Mouse (Mus musculus): Measurements from ENCODE around the gene Acsl5. TPM values are rescaled to one million over a fixed set of nuclear protein-coding genes. Genes with fewer than 3 reads are reported as not detected.

Gene Acsl5
- polyA plus RNA-seq, 1 experiment from 2014 or later, result 19.8 TPM

- Histone ChIP-seq H3K4me3 (ENCODE audit: low read depth, low read length) (no peak overlapping the region), H3K4me1 (ENCODE audit: control insufficient read depth, insufficient read depth, low read length) (no peaks in the 10 kb centered on the region), H3K27ac (replicated peaks; ENCODE audit: low read depth, low read length) (no peak overlapping the region), H3K27me3 (ENCODE audit: control insufficient read depth, insufficient read depth, low read length) (no peaks in the 10 kb centered on the region), H3K9me3 (ENCODE audit: control insufficient read depth, low read length) (no peaks in the 10 kb centered on the region), H3K4me2 (ENCODE audit: low read depth, severe bottlenecking) (no peak overlapping the region), H3K36me3 (ENCODE audit: control insufficient read depth, insufficient read depth, low read length) (no peaks in the 10 kb centered on the region; the same call in 1 of the 2 replicates), H3K9ac (ENCODE audit: low read length) (no peak overlapping the region)
- DNase-seq (ENCODE audit: low spot score) (no peak), ATAC-seq (ENCODE audit: insufficient number of reproducible peaks, low FRiP score, low TSS enrichment, low read depth) (no peak)
- 90% methylated on average over 4 of the region's 4 CpGs for WGBS
Observed at GRCm38 (mm10) chr19:55284093-55284492, 32.4 kb downstream of the Acsl5 start.

- WGBS, result 86% methylated on average over 4 of the region's 4 CpGs
- H3K9ac ChIP-seq (ENCODE audit: low read length), result no peak overlapping the region
- no peak overlapping the region for H3K4me3 ChIP-seq (ENCODE audit: low read depth, low read length)
- ATAC-seq (ENCODE audit: insufficient number of reproducible peaks, low FRiP score, low TSS enrichment, low read depth), result no peak
- H3K4me2 ChIP-seq (ENCODE audit: low read depth, severe bottlenecking), result no peak overlapping the region
- no peaks in the 10 kb centered on the region for H3K4me1 ChIP-seq (ENCODE audit: control insufficient read depth, insufficient read depth, low read length)
- H3K36me3 ChIP-seq (ENCODE audit: control insufficient read depth, insufficient read depth, low read length), result no peaks in the 10 kb centered on the region; the same call in 1 of the 2 replicates
- no peak overlapping the region for H3K27ac ChIP-seq (replicated peaks; ENCODE audit: low read depth, low read length)
- H3K27me3 ChIP-seq (ENCODE audit: control insufficient read depth, insufficient read depth, low read length), result no peaks in the 10 kb centered on the region
- H3K9me3 ChIP-seq (ENCODE audit: control insufficient read depth, low read length), result no peaks in the 10 kb centered on the region
- DNase-seq (ENCODE audit: low spot score), result no peak
Observed at GRCm38 (mm10) chr19:55286034-55286433, 34.3 kb downstream of the Acsl5 start.

GRCm38 (mm10) chr19:55288974-55289373 is 37.2 kb downstream of the Acsl5 start:
- no peaks in the 10 kb centered on the region for H3K27me3 ChIP-seq (ENCODE audit: control insufficient read depth, insufficient read depth, low read length)
- no peak overlapping the region for H3K27ac ChIP-seq (replicated peaks; ENCODE audit: low read depth, low read length)
- no peak for DNase-seq (ENCODE audit: low spot score)
- H3K36me3 ChIP-seq (ENCODE audit: control insufficient read depth, insufficient read depth, low read length), result no peaks in the 10 kb centered on the region
- no peak for ATAC-seq (ENCODE audit: insufficient number of reproducible peaks, low FRiP score, low TSS enrichment, low read depth)
- no peak overlapping the region for H3K4me2 ChIP-seq (ENCODE audit: low read depth, severe bottlenecking)
- no peaks in the 10 kb centered on the region for H3K4me1 ChIP-seq (ENCODE audit: control insufficient read depth, insufficient read depth, low read length)
- no peak overlapping the region for H3K9ac ChIP-seq (ENCODE audit: low read length)
- H3K4me3 ChIP-seq (ENCODE audit: low read depth, low read length), result no peak overlapping the region
- no peaks in the 10 kb centered on the region for H3K9me3 ChIP-seq (ENCODE audit: control insufficient read depth, low read length)

- H3K36me3 ChIP-seq (ENCODE audit: control insufficient read depth, insufficient read depth, low read length), result peaks cover 4% of the 10 kb centered on the region; the same call in 1 of the 2 replicates
- 92% methylated on average over 2 of the region's 2 CpGs for WGBS
Observed at GRCm38 (mm10) chr19:55290621-55291270, 39.0 kb downstream of the Acsl5 start.

GRCm38 (mm10) chr19:55292210-55292850 is 40.6 kb downstream of the Acsl5 start:
- Histone ChIP-seq H3K4me3 (ENCODE audit: low read depth, low read length) (no peak overlapping the region), H3K27ac (replicated peaks; ENCODE audit: low read depth, low read length) (no peak overlapping the region), H3K9ac (ENCODE audit: low read length) (no peak overlapping the region), H3K27me3 (ENCODE audit: control insufficient read depth, insufficient read depth, low read length) (no peaks in the 10 kb centered on the region), H3K9me3 (ENCODE audit: control insufficient read depth, low read length) (no peaks in the 10 kb centered on the region), H3K36me3 (ENCODE audit: control insufficient read depth, insufficient read depth, low read length) (peaks cover 9% of the 10 kb centered on the region; the same call in 1 of the 2 replicates), H3K4me1 (ENCODE audit: control insufficient read depth, insufficient read depth, low read length) (no peaks in the 10 kb centered on the region), H3K4me2 (ENCODE audit: low read depth, severe bottlenecking) (no peak overlapping the region)
- DNase-seq (ENCODE audit: low spot score) (no peak), ATAC-seq (ENCODE audit: insufficient number of reproducible peaks, low FRiP score, low TSS enrichment, low read depth) (no peak)
- WGBS, result 87% methylated on average over 2 of the region's 2 CpGs

More at GRCm38 (mm10) chr19:55290621-55291270, 39.0 kb downstream of the Acsl5 start:
- no peak for ATAC-seq (ENCODE audit: insufficient number of reproducible peaks, low FRiP score, low TSS enrichment, low read depth)
- Histone ChIP-seq H3K27me3 (ENCODE audit: control insufficient read depth, insufficient read depth, low read length) (no peaks in the 10 kb centered on the region), H3K9me3 (ENCODE audit: control insufficient read depth, low read length) (no peaks in the 10 kb centered on the region), H3K4me2 (ENCODE audit: low read depth, severe bottlenecking) (no peak overlapping the region), H3K9ac (ENCODE audit: low read length) (no peak overlapping the region), H3K4me1 (ENCODE audit: control insufficient read depth, insufficient read depth, low read length) (no peaks in the 10 kb centered on the region), H3K4me3 (ENCODE audit: low read depth, low read length) (no peak overlapping the region), H3K27ac (replicated peaks; ENCODE audit: low read depth, low read length) (no peak overlapping the region)
- DNase-seq (ENCODE audit: low spot score), result no peak

- H3K9me3 ChIP-seq (ENCODE audit: control insufficient read depth, low read length), result no peaks in the 10 kb centered on the region
- WGBS, result 33% methylated on average over 4 of the region's 4 CpGs
- no peak overlapping the region for H3K9ac ChIP-seq (ENCODE audit: low read length)
- H3K27me3 ChIP-seq (ENCODE audit: control insufficient read depth, insufficient read depth, low read length), result no peaks in the 10 kb centered on the region
- no peak overlapping the region for H3K4me3 ChIP-seq (ENCODE audit: low read depth, low read length)
- no peak for ATAC-seq (ENCODE audit: insufficient number of reproducible peaks, low FRiP score, low TSS enrichment, low read depth)
- H3K4me1 ChIP-seq (ENCODE audit: control insufficient read depth, insufficient read depth, low read length), result no peaks in the 10 kb centered on the region
- no peak overlapping the region for H3K4me2 ChIP-seq (ENCODE audit: low read depth, severe bottlenecking)
- H3K27ac ChIP-seq (replicated peaks; ENCODE audit: low read depth, low read length), result no peak overlapping the region
- no peak for DNase-seq (ENCODE audit: low spot score)
- peaks cover 9% of the 10 kb centered on the region; the same call in 1 of the 2 replicates for H3K36me3 ChIP-seq (ENCODE audit: control insufficient read depth, insufficient read depth, low read length)
Observed at GRCm38 (mm10) chr19:55293175-55293574, 41.4 kb downstream of the Acsl5 start.

- Histone ChIP-seq H3K9ac (ENCODE audit: low read length) (no peak overlapping the region), H3K4me2 (ENCODE audit: low read depth, severe bottlenecking) (no peak overlapping the region), H3K9me3 (ENCODE audit: control insufficient read depth, low read length) (no peaks in the 10 kb centered on the region), H3K4me3 (ENCODE audit: low read depth, low read length) (no peak overlapping the region), H3K4me1 (ENCODE audit: control insufficient read depth, insufficient read depth, low read length) (no peaks in the 10 kb centered on the region), H3K27ac (replicated peaks; ENCODE audit: low read depth, low read length) (no peak overlapping the region), H3K27me3 (ENCODE audit: control insufficient read depth, insufficient read depth, low read length) (no peaks in the 10 kb centered on the region), H3K36me3 (ENCODE audit: control insufficient read depth, insufficient read depth, low read length) (peaks cover 9% of the 10 kb centered on the region; the same call in 1 of the 2 replicates)
- ATAC-seq (ENCODE audit: insufficient number of reproducible peaks, low FRiP score, low TSS enrichment, low read depth) (no peak), DNase-seq (ENCODE audit: low spot score) (no peak)
- 93% methylated on average over 9 of the region's 9 CpGs for WGBS
Observed at GRCm38 (mm10) chr19:55295075-55295474, 43.3 kb downstream of the Acsl5 start.

GRCm38 (mm10) chr19:55295556-55295955 is 43.8 kb downstream of the Acsl5 start:
- WGBS, result 85% methylated on average over 3 of the region's 3 CpGs
- Histone ChIP-seq H3K9ac (ENCODE audit: low read length) (no peak overlapping the region), H3K27me3 (ENCODE audit: control insufficient read depth, insufficient read depth, low read length) (no peaks in the 10 kb centered on the region), H3K4me2 (ENCODE audit: low read depth, severe bottlenecking) (no peak overlapping the region), H3K9me3 (ENCODE audit: control insufficient read depth, low read length) (no peaks in the 10 kb centered on the region), H3K27ac (replicated peaks; ENCODE audit: low read depth, low read length) (no peak overlapping the region), H3K36me3 (ENCODE audit: control insufficient read depth, insufficient read depth, low read length) (peaks cover 9% of the 10 kb centered on the region; the same call in 1 of the 2 replicates), H3K4me1 (ENCODE audit: control insufficient read depth, insufficient read depth, low read length) (no peaks in the 10 kb centered on the region), H3K4me3 (ENCODE audit: low read depth, low read length) (no peak overlapping the region)
- ATAC-seq (ENCODE audit: insufficient number of reproducible peaks, low FRiP score, low TSS enrichment, low read depth), result no peak
- DNase-seq (ENCODE audit: low spot score), result no peak
